Mouse (Mus musculus) hindbrain, embryonic 16.5 days (tissue): ENCODE results near the gene Olfml2a. TPM values are rescaled to one million over a fixed set of nuclear protein-coding genes. Genes with fewer than 3 reads are reported as not detected.

Experiments used
- ATAC-seq: fragments of 200-750 bp; cut with Nextera tagmentation; 2 replicates; pipeline ENCODE4 v1.8.0; 2017; ENCODE audit warnings: moderate TSS enrichment, moderate library complexity
- H3K27ac ChIP-seq: fragments of 300-500 bp; sonication (generic); 2 replicates; pipeline ENCODE4 v1.5.1; 2014; ENCODE audit warnings: low read depth, mild to moderate bottlenecking, control low read depth, low read length, moderate library complexity
- H3K27me3 ChIP-seq: fragments of 300-500 bp; sonication (generic); replicated peaks from 2 replicates; pipeline ENCODE4 v1.6.1; 2014; ENCODE audit warnings: low read length; ENCODE audit not compliant: control insufficient read depth, insufficient read depth
- H3K36me3 ChIP-seq: fragments of 300-500 bp; sonication (generic); 2 replicates; pipeline ENCODE4 v1.6.1; 2014; ENCODE audit warnings: mild to moderate bottlenecking, low read length, moderate library complexity, mixed read lengths; ENCODE audit not compliant: control insufficient read depth, insufficient read depth
- H3K4me1 ChIP-seq: fragments of 300-500 bp; sonication (generic); 2 replicates; pipeline ENCODE4 v1.6.1; 2014; ENCODE audit warnings: low read depth, low read length; ENCODE audit not compliant: control insufficient read depth, insufficient read depth
- H3K4me2 ChIP-seq: fragments of 300-500 bp; sonication (generic); 2 replicates; pipeline ENCODE4 v1.6.1; 2014; ENCODE audit warnings: mild to moderate bottlenecking, low read length, control low read depth, moderate library complexity
- H3K4me3 ChIP-seq: fragments of 300-500 bp; sonication (generic); 2 replicates; pipeline ENCODE4 v1.5.1; 2014; ENCODE audit warnings: mild to moderate bottlenecking, low read length, control low read depth, moderate library complexity
- H3K9ac ChIP-seq: fragments of 300-500 bp; sonication (generic); 2 replicates; pipeline ENCODE4 v1.6.1; 2014; ENCODE audit warnings: low read depth, mild to moderate bottlenecking, control low read depth, low read length, moderate library complexity
- H3K9me3 ChIP-seq: fragments of 300-500 bp; sonication (generic); 2 replicates; pipeline ENCODE4 v1.6.1; 2014; ENCODE audit warnings: mild to moderate bottlenecking, low read length, moderate library complexity; ENCODE audit not compliant: control insufficient read depth
- WGBS: fragments of 180-500 bp; shearing (Covaris S2); extraction: QIAGEN DNeasy Blood & Tissue Kit; methylation state at CpG from one replicate; pipeline ENCODE4 v1.1.7; 2014; 5-methylcytosine and 5-hydroxymethylcytosine counted together
- polyA plus RNA-seq: library from polyadenylated mRNA; unstranded; fragments of >200 nt; fragmentation: Nextera tagmentation; extraction: Ambion mirVana; gene quantifications from 2 replicates; pipeline ENCODE4 v1.2.1, GENCODE M21; 2015

The Olfml2a gene
- polyA plus RNA-seq, 1 experiment from 2014 or later: 4.4 TPM

- no peak for ATAC-seq
- Histone ChIP-seq H3K9ac (no peak overlapping the region), H3K4me2 (no peak overlapping the region), H3K4me3 (no peak overlapping the region), H3K27me3 (peaks cover 5% of the 10 kb centered on the region), H3K27ac (no peak overlapping the region; the same call in 1 of the 2 replicates), H3K4me1 (peaks cover 9% of the 10 kb centered on the region), H3K36me3 (no peaks in the 10 kb centered on the region), H3K9me3 (no peaks in the 10 kb centered on the region)
- 57% methylated on average over 5 of the region's 5 CpGs for WGBS
Observed at GRCm38 (mm10) chr2:38934936-38935335, 3.2 kb downstream of the Olfml2a start.

- Histone ChIP-seq H3K36me3 (no peaks in the 10 kb centered on the region), H3K4me1 (peaks cover 6% of the 10 kb centered on the region), H3K4me3 (no peak overlapping the region), H3K9me3 (no peaks in the 10 kb centered on the region), H3K9ac (no peak overlapping the region), H3K4me2 (no peak overlapping the region), H3K27ac (no peak overlapping the region), H3K27me3 (no peaks in the 10 kb centered on the region)
- no peak for ATAC-seq
- WGBS: 78% methylated on average over 9 of the region's 9 CpGs
Observed at GRCm38 (mm10) chr2:38936721-38937378, 5.1 kb downstream of the Olfml2a start.

GRCm38 (mm10) chr2:38937396-38937795, 5.6 kb downstream of the Olfml2a start:
- Histone ChIP-seq H3K4me2 (no peak overlapping the region), H3K4me1 (peaks cover 3% of the 10 kb centered on the region; the same call in 1 of the 2 replicates), H3K9me3 (no peaks in the 10 kb centered on the region), H3K9ac (no peak overlapping the region), H3K27me3 (no peaks in the 10 kb centered on the region), H3K4me3 (no peak overlapping the region), H3K36me3 (no peaks in the 10 kb centered on the region), H3K27ac (no peak overlapping the region)
- no peak for ATAC-seq
- WGBS: 87% methylated on average over 3 of the region's 3 CpGs

GRCm38 (mm10) chr2:38938007-38938406, 6.2 kb downstream of the Olfml2a start:
- no peaks in the 10 kb centered on the region for H3K36me3 ChIP-seq
- no peak overlapping the region for H3K4me2 ChIP-seq
- no peak overlapping the region for H3K4me3 ChIP-seq
- no peak overlapping the region for H3K9ac ChIP-seq
- 96% methylated on average over 1 of the region's 1 CpGs for WGBS
- no peak for ATAC-seq
- H3K27ac ChIP-seq: no peak overlapping the region
- peaks cover 3% of the 10 kb centered on the region; the same call in 1 of the 2 replicates for H3K4me1 ChIP-seq
- H3K27me3 ChIP-seq: no peaks in the 10 kb centered on the region
- H3K9me3 ChIP-seq: no peaks in the 10 kb centered on the region

GRCm38 (mm10) chr2:38939047-38939446, 7.3 kb downstream of the Olfml2a start:
- H3K36me3 ChIP-seq: no peaks in the 10 kb centered on the region
- no peak overlapping the region for H3K4me3 ChIP-seq
- no peak for ATAC-seq
- H3K9ac ChIP-seq: no peak overlapping the region
- H3K27ac ChIP-seq: no peak overlapping the region
- H3K9me3 ChIP-seq: no peaks in the 10 kb centered on the region
- no peak overlapping the region for H3K4me2 ChIP-seq
- H3K4me1 ChIP-seq: peaks cover 3% of the 10 kb centered on the region; the same call in 1 of the 2 replicates
- no peaks in the 10 kb centered on the region for H3K27me3 ChIP-seq
- WGBS: 68% methylated on average over 2 of the region's 2 CpGs

GRCm38 (mm10) chr2:38941426-38941825, 9.6 kb downstream of the Olfml2a start:
- Histone ChIP-seq H3K4me1 (no peaks in the 10 kb centered on the region), H3K9me3 (no peaks in the 10 kb centered on the region), H3K4me2 (no peak overlapping the region), H3K36me3 (no peaks in the 10 kb centered on the region), H3K4me3 (no peak overlapping the region), H3K9ac (no peak overlapping the region), H3K27me3 (no peaks in the 10 kb centered on the region), H3K27ac (no peak overlapping the region)
- 83% methylated on average over 14 of the region's 14 CpGs for WGBS
- no peak for ATAC-seq

- 84% methylated on average over 2 of the region's 2 CpGs for WGBS
- H3K4me1 ChIP-seq: no peaks in the 10 kb centered on the region
- H3K9ac ChIP-seq: no peak overlapping the region
- H3K27ac ChIP-seq: no peak overlapping the region
- H3K36me3 ChIP-seq: no peaks in the 10 kb centered on the region
- no peak overlapping the region for H3K4me3 ChIP-seq
- H3K9me3 ChIP-seq: no peaks in the 10 kb centered on the region
- no peak overlapping the region for H3K4me2 ChIP-seq
- ATAC-seq: no peak
- H3K27me3 ChIP-seq: no peaks in the 10 kb centered on the region
Observed at GRCm38 (mm10) chr2:38941898-38942297, 10.1 kb downstream of the Olfml2a start.

- no peak overlapping the region for H3K9ac ChIP-seq
- no peak overlapping the region for H3K27ac ChIP-seq
- no peaks in the 10 kb centered on the region for H3K4me1 ChIP-seq
- no peak overlapping the region for H3K4me3 ChIP-seq
- no peaks in the 10 kb centered on the region for H3K27me3 ChIP-seq
- H3K9me3 ChIP-seq: no peaks in the 10 kb centered on the region
- no peak for ATAC-seq
- H3K4me2 ChIP-seq: no peak overlapping the region
- WGBS: 81% methylated on average over 5 of the region's 5 CpGs
- H3K36me3 ChIP-seq: no peaks in the 10 kb centered on the region
Observed at GRCm38 (mm10) chr2:38943161-38943560, 11.4 kb downstream of the Olfml2a start.

GRCm38 (mm10) chr2:38943977-38944376, 12.2 kb downstream of the Olfml2a start:
- Histone ChIP-seq H3K4me1 (no peaks in the 10 kb centered on the region), H3K9ac (no peak overlapping the region), H3K9me3 (no peaks in the 10 kb centered on the region), H3K27ac (no peak overlapping the region), H3K27me3 (no peaks in the 10 kb centered on the region), H3K4me2 (no peak overlapping the region), H3K4me3 (no peak overlapping the region), H3K36me3 (no peaks in the 10 kb centered on the region)
- no peak for ATAC-seq
- 48% methylated on average over 2 of the region's 2 CpGs for WGBS
